Mouse (Mus musculus): ENCODE measurements at regions not wholly inside any gene's neighbourhood (a gene's known extent, or its start where the extent isn't known, plus 50 kb on each side); places are given as distances from the start of the nearest gene placed in this dataset.

GRCm38 (mm10) chr13:16619755-16620154 lies 608.1 kb downstream of the Inhba start:
- TF ChIP-seq POLR2A (IDR thresholded peaks at IDR 0.05; ENCODE audit: insufficient read length, low read depth) (no peak), USF1 (IDR thresholded peaks at IDR 0.05; ENCODE audit: low read depth) (no peak), MAX (IDR thresholded peaks at IDR 0.05; ENCODE audit: low read depth) (no peak), E2F4 (IDR thresholded peaks at IDR 0.05; ENCODE audit: insufficient read depth) (no peak), MYOG (IDR thresholded peaks at IDR 0.05; ENCODE audit: control insufficient read depth in 1 of 3, insufficient read depth in 1 of 3, insufficient read length in 2 of 3, low read depth in 2 of 3) (no peak), TCF12 (IDR thresholded peaks at IDR 0.05; ENCODE audit: insufficient read depth, poor library complexity, severe bottlenecking) (no peak), MYOD1 (IDR thresholded peaks at IDR 0.05; ENCODE audit: control insufficient read depth in 1 of 3, insufficient read length in 2 of 3, low read depth in 2 of 3) (no peak), POLR2AphosphoS2 (IDR thresholded peaks at IDR 0.05; ENCODE audit: insufficient read length, low read depth) (no peak), REST (IDR thresholded peaks at IDR 0.05; ENCODE audit: insufficient read depth, insufficient read length) (no peak), CEBPB (IDR thresholded peaks at IDR 0.05; ENCODE audit: insufficient read depth, poor library complexity, severe bottlenecking) (no peak), TCF3 (IDR thresholded peaks at IDR 0.05; ENCODE audit: insufficient read length, low read depth) (no peak), SRF (IDR thresholded peaks at IDR 0.05; ENCODE audit: control insufficient read depth, insufficient read length, low read depth) (no peak)
